Mouse (Mus musculus) olfactory bulb, adult 2 months (tissue): ENCODE measurements around the gene Fitm2.

Experiments
- CTCF ChIP-seq: fragments of 200-500 bp; IDR thresholded peaks from 2 replicates; pipeline ENCODE4 v1.5.1; 2012; ENCODE audit warnings: low read depth, mild to moderate bottlenecking, low read length, moderate library complexity; ENCODE audit not compliant: insufficient read depth
- POLR2A ChIP-seq: fragments of 200-500 bp; IDR thresholded peaks from 2 replicates; pipeline ENCODE4 v1.6.1; 2012; ENCODE audit warnings: mild to moderate bottlenecking, low read depth, low read length, moderate library complexity; ENCODE audit not compliant: insufficient read depth

GRCm38 (mm10) chr2:163487360-163487759 is 14.9 kb upstream of the Fitm2 start:
- TF ChIP-seq POLR2A (no peak), CTCF (no peak)
